Mouse (Mus musculus): ENCODE results near the gene Arl15. TPM values are rescaled to one million over a fixed set of nuclear protein-coding genes. Genes with fewer than 3 reads are reported as not detected.
A peak's percentile ranks its signal among the peaks of the same experiment; 100 is the strongest.

Arl15 gene
- polyA plus RNA-seq, 1 experiment from 2014 or later, result 19.0 TPM

- H3K4me2 ChIP-seq (replicated peaks; ENCODE audit: low read depth, low read length), result no peak overlapping the region
- no peaks in the 10 kb centered on the region for H3K27me3 ChIP-seq (ENCODE audit: control insufficient read depth, insufficient read depth, low read length)
- no peak overlapping the region for H3K4me3 ChIP-seq (ENCODE audit: low read depth, low read length)
- 82% methylated on average over 8 of the region's 8 CpGs for WGBS
- no peaks in the 10 kb centered on the region for H3K36me3 ChIP-seq (ENCODE audit: control insufficient read depth, insufficient read depth, low read length)
- H3K9me3 ChIP-seq (ENCODE audit: control insufficient read depth, low read length), result no peaks in the 10 kb centered on the region
- no peak overlapping the region for H3K9ac ChIP-seq (ENCODE audit: low read depth, low read length)
- no peak overlapping the region for H3K27ac ChIP-seq (ENCODE audit: low read depth, low read length)
- DNase-seq (ENCODE audit: low spot score), result no peak
- no peak for ATAC-seq (ENCODE audit: low FRiP score)
- 0 out of 2 replicates have a peak, but pooled peaks cover 2% of the 10 kb centered on the region for H3K4me1 ChIP-seq (replicated peaks; ENCODE audit: control insufficient read depth, insufficient read depth, low read length)
Measured at GRCm38 (mm10) chr13:113814121-113814520, 19.8 kb downstream of the Arl15 start.

- no peak overlapping the region for H3K4me3 ChIP-seq (ENCODE audit: low read depth, low read length)
- H3K27ac ChIP-seq (ENCODE audit: low read depth, low read length), result no peak overlapping the region
- DNase-seq (ENCODE audit: low spot score), result no peak
- no peaks in the 10 kb centered on the region for H3K36me3 ChIP-seq (ENCODE audit: control insufficient read depth, insufficient read depth, low read length)
- 23% methylated on average over 15 of the region's 15 CpGs for whole genome bisulfite sequencing
- no peak overlapping the region for H3K9ac ChIP-seq (ENCODE audit: low read depth, low read length)
- H3K4me1 ChIP-seq (replicated peaks; ENCODE audit: control insufficient read depth, insufficient read depth, low read length), result 0 out of 2 replicates have a peak, but pooled peaks cover 2% of the 10 kb centered on the region
- H3K9me3 ChIP-seq (ENCODE audit: control insufficient read depth, low read length), result no peaks in the 10 kb centered on the region
- 0 out of 2 replicates have a peak, but pooled peaks have one; percentile 41 for ATAC-seq (ENCODE audit: low FRiP score)
- no peak overlapping the region for H3K4me2 ChIP-seq (replicated peaks; ENCODE audit: low read depth, low read length)
- no peaks in the 10 kb centered on the region for H3K27me3 ChIP-seq (ENCODE audit: control insufficient read depth, insufficient read depth, low read length)
Measured at GRCm38 (mm10) chr13:113815697-113816420, 21.6 kb downstream of the Arl15 start.

- H3K27me3 ChIP-seq (ENCODE audit: control insufficient read depth, insufficient read depth, low read length), result no peaks in the 10 kb centered on the region
- no peak overlapping the region for H3K4me3 ChIP-seq (ENCODE audit: low read depth, low read length)
- 0 out of 2 replicates have a peak, but pooled peaks have one; percentile 50 for ATAC-seq (ENCODE audit: low FRiP score)
- H3K4me1 ChIP-seq (replicated peaks; ENCODE audit: control insufficient read depth, insufficient read depth, low read length), result 0 out of 2 replicates have a peak, but pooled peaks cover 2% of the 10 kb centered on the region
- no peaks in the 10 kb centered on the region for H3K36me3 ChIP-seq (ENCODE audit: control insufficient read depth, insufficient read depth, low read length)
- no peak overlapping the region for H3K27ac ChIP-seq (ENCODE audit: low read depth, low read length)
- H3K9me3 ChIP-seq (ENCODE audit: control insufficient read depth, low read length), result no peaks in the 10 kb centered on the region
- H3K4me2 ChIP-seq (replicated peaks; ENCODE audit: low read depth, low read length), result no peak overlapping the region
- H3K9ac ChIP-seq (ENCODE audit: low read depth, low read length), result no peak overlapping the region
- WGBS, result 66% methylated on average over 6 of the region's 6 CpGs
- DNase-seq (ENCODE audit: low spot score), result no peak
Measured at GRCm38 (mm10) chr13:113816421-113816810, 22.1 kb downstream of the Arl15 start.

- Histone ChIP-seq H3K27ac (ENCODE audit: low read depth, low read length) (no peak overlapping the region), H3K4me1 (replicated peaks; ENCODE audit: control insufficient read depth, insufficient read depth, low read length) (0 out of 2 replicates have a peak, but pooled peaks cover 2% of the 10 kb centered on the region)
Measured at GRCm38 (mm10) chr13:113819006-113819405, 24.7 kb downstream of the Arl15 start.

GRCm38 (mm10) chr13:113820176-113820575 lies 25.9 kb downstream of the Arl15 start:
- no peak for DNase-seq (ENCODE audit: low spot score)

More at GRCm38 (mm10) chr13:113819006-113819405, 24.7 kb downstream of the Arl15 start:
- ATAC-seq (ENCODE audit: low FRiP score) (no peak), DNase-seq (ENCODE audit: low spot score) (no peak)
- H3K9me3 ChIP-seq (ENCODE audit: control insufficient read depth, low read length), result no peaks in the 10 kb centered on the region
- no peak overlapping the region for H3K4me2 ChIP-seq (replicated peaks; ENCODE audit: low read depth, low read length)
- H3K36me3 ChIP-seq (ENCODE audit: control insufficient read depth, insufficient read depth, low read length), result no peaks in the 10 kb centered on the region
- no peaks in the 10 kb centered on the region for H3K27me3 ChIP-seq (ENCODE audit: control insufficient read depth, insufficient read depth, low read length)
- WGBS, result 94% methylated on average over 7 of the region's 7 CpGs
- H3K9ac ChIP-seq (ENCODE audit: low read depth, low read length), result no peak overlapping the region
- no peak overlapping the region for H3K4me3 ChIP-seq (ENCODE audit: low read depth, low read length)

GRCm38 (mm10) chr13:113821891-113822290 lies 27.6 kb downstream of the Arl15 start:
- H3K4me1 ChIP-seq (replicated peaks; ENCODE audit: control insufficient read depth, insufficient read depth, low read length), result no peaks in the 10 kb centered on the region
- 89% methylated on average over 12 of the region's 12 CpGs for WGBS
- H3K9ac ChIP-seq (ENCODE audit: low read depth, low read length), result no peak overlapping the region
- ATAC-seq (ENCODE audit: low FRiP score) (no peak), DNase-seq (ENCODE audit: low spot score) (no peak)
- H3K9me3 ChIP-seq (ENCODE audit: control insufficient read depth, low read length), result no peaks in the 10 kb centered on the region
- no peaks in the 10 kb centered on the region for H3K27me3 ChIP-seq (ENCODE audit: control insufficient read depth, insufficient read depth, low read length)
- no peak overlapping the region for H3K27ac ChIP-seq (ENCODE audit: low read depth, low read length)
- no peak overlapping the region for H3K4me2 ChIP-seq (replicated peaks; ENCODE audit: low read depth, low read length)
- H3K36me3 ChIP-seq (ENCODE audit: control insufficient read depth, insufficient read depth, low read length), result no peaks in the 10 kb centered on the region
- H3K4me3 ChIP-seq (ENCODE audit: low read depth, low read length), result no peak overlapping the region

More at GRCm38 (mm10) chr13:113820176-113820575, 25.9 kb downstream of the Arl15 start:
- ATAC-seq (ENCODE audit: low FRiP score), result no peak
- Histone ChIP-seq H3K27me3 (ENCODE audit: control insufficient read depth, insufficient read depth, low read length) (no peaks in the 10 kb centered on the region), H3K27ac (ENCODE audit: low read depth, low read length) (no peak overlapping the region), H3K4me1 (replicated peaks; ENCODE audit: control insufficient read depth, insufficient read depth, low read length) (0 out of 2 replicates have a peak, but pooled peaks cover 2% of the 10 kb centered on the region), H3K9ac (ENCODE audit: low read depth, low read length) (no peak overlapping the region), H3K4me2 (replicated peaks; ENCODE audit: low read depth, low read length) (no peak overlapping the region), H3K4me3 (ENCODE audit: low read depth, low read length) (no peak overlapping the region), H3K36me3 (ENCODE audit: control insufficient read depth, insufficient read depth, low read length) (no peaks in the 10 kb centered on the region), H3K9me3 (ENCODE audit: control insufficient read depth, low read length) (no peaks in the 10 kb centered on the region)
- 88% methylated on average over 3 of the region's 3 CpGs for WGBS

GRCm38 (mm10) chr13:113824027-113824426 lies 29.7 kb downstream of the Arl15 start:
- H3K36me3 ChIP-seq (ENCODE audit: control insufficient read depth, insufficient read depth, low read length), result no peaks in the 10 kb centered on the region
- DNase-seq (ENCODE audit: low spot score) (no peak), ATAC-seq (ENCODE audit: low FRiP score) (no peak)
- no peak overlapping the region for H3K4me3 ChIP-seq (ENCODE audit: low read depth, low read length)
- no peak overlapping the region for H3K27ac ChIP-seq (ENCODE audit: low read depth, low read length)
- no peak overlapping the region for H3K4me2 ChIP-seq (replicated peaks; ENCODE audit: low read depth, low read length)
- no peaks in the 10 kb centered on the region for H3K27me3 ChIP-seq (ENCODE audit: control insufficient read depth, insufficient read depth, low read length)
- H3K4me1 ChIP-seq (replicated peaks; ENCODE audit: control insufficient read depth, insufficient read depth, low read length), result no peaks in the 10 kb centered on the region
- no peaks in the 10 kb centered on the region for H3K9me3 ChIP-seq (ENCODE audit: control insufficient read depth, low read length)
- whole genome bisulfite sequencing, result 92% methylated on average over 3 of the region's 3 CpGs
- H3K9ac ChIP-seq (ENCODE audit: low read depth, low read length), result no peak overlapping the region

GRCm38 (mm10) chr13:113828633-113829032 lies 34.3 kb downstream of the Arl15 start:
- H3K4me2 ChIP-seq (replicated peaks; ENCODE audit: low read depth, low read length), result no peak overlapping the region
- 93% methylated on average over 3 of the region's 3 CpGs for WGBS
- H3K27ac ChIP-seq (ENCODE audit: low read depth, low read length), result no peak overlapping the region
- H3K36me3 ChIP-seq (ENCODE audit: control insufficient read depth, insufficient read depth, low read length), result no peaks in the 10 kb centered on the region
- no peak for DNase-seq (ENCODE audit: low spot score)
- no peak for ATAC-seq (ENCODE audit: low FRiP score)
- H3K9ac ChIP-seq (ENCODE audit: low read depth, low read length), result no peak overlapping the region
- H3K27me3 ChIP-seq (ENCODE audit: control insufficient read depth, insufficient read depth, low read length), result no peaks in the 10 kb centered on the region
- no peaks in the 10 kb centered on the region for H3K4me1 ChIP-seq (replicated peaks; ENCODE audit: control insufficient read depth, insufficient read depth, low read length)
- H3K9me3 ChIP-seq (ENCODE audit: control insufficient read depth, low read length), result no peaks in the 10 kb centered on the region
- H3K4me3 ChIP-seq (ENCODE audit: low read depth, low read length), result no peak overlapping the region

GRCm38 (mm10) chr13:113829079-113829478 lies 34.8 kb downstream of the Arl15 start:
- no peak for DNase-seq (ENCODE audit: low spot score)
- Histone ChIP-seq H3K4me3 (ENCODE audit: low read depth, low read length) (no peak overlapping the region), H3K27me3 (ENCODE audit: control insufficient read depth, insufficient read depth, low read length) (no peaks in the 10 kb centered on the region), H3K4me1 (replicated peaks; ENCODE audit: control insufficient read depth, insufficient read depth, low read length) (no peaks in the 10 kb centered on the region), H3K9ac (ENCODE audit: low read depth, low read length) (no peak overlapping the region), H3K9me3 (ENCODE audit: control insufficient read depth, low read length) (no peaks in the 10 kb centered on the region), H3K27ac (ENCODE audit: low read depth, low read length) (no peak overlapping the region), H3K36me3 (ENCODE audit: control insufficient read depth, insufficient read depth, low read length) (no peaks in the 10 kb centered on the region), H3K4me2 (replicated peaks; ENCODE audit: low read depth, low read length) (no peak overlapping the region)
- WGBS, result 98% methylated on average over 2 of the region's 2 CpGs
- ATAC-seq (ENCODE audit: low FRiP score), result no peak

Measured in hindbrain, embryonic 11.5 days (tissue).